Mouse (Mus musculus) gastrocnemius, postnatal 14 days (tissue): ENCODE data around the gene Sap30l. TPM values are rescaled to one million over a fixed set of nuclear protein-coding genes. Genes with fewer than 3 reads are reported as not detected.

Experiments
- DNase-seq: peaks from one replicate; pipeline ENCODE4 v3.0.0; 2021; ENCODE audit warnings: mixed read lengths
- intact Hi-C: fragments of 180-260 bp; cut with DNase I; formaldehyde crosslinking; loops from one replicate; pipeline ENCODE4 v1.15.1; 2025; ENCODE audit warnings: low total_unique reads
- long read RNA-seq, 2 experiments: library from polyadenylated mRNA; stranded (forward); transcript quantifications; one replicate each; pipeline ENCODE4 v2.0.0; 2021
- total RNA-seq, 2 experiments: library from RNA; stranded (reverse); gene quantifications; 2 replicates each; pipeline ENCODE4 v1.2.3; 2021

The Sap30l gene
- 10 to 100 TPM; 22.9 to 24.5 TPM for total RNA-seq
- long read RNA-seq, experiment 1, transcript Sap30l-201 (4 exons, 1,151 nt), result major isoform, 31 of 34 reads
- long read RNA-seq, experiment 1, partial matches to known transcripts, result 3 of 34 reads
- long read RNA-seq, experiment 1, other reads (novel, unspliced or antisense), result 0 of 34 reads
- long read RNA-seq, experiment 2, transcript Sap30l-201 (4 exons, 1,151 nt), result major isoform, 31 of 33 reads
- long read RNA-seq, experiment 2, partial matches to known transcripts, result 2 of 33 reads
- long read RNA-seq, experiment 2, other reads (novel, unspliced or antisense), result 0 of 33 reads

DNA sequence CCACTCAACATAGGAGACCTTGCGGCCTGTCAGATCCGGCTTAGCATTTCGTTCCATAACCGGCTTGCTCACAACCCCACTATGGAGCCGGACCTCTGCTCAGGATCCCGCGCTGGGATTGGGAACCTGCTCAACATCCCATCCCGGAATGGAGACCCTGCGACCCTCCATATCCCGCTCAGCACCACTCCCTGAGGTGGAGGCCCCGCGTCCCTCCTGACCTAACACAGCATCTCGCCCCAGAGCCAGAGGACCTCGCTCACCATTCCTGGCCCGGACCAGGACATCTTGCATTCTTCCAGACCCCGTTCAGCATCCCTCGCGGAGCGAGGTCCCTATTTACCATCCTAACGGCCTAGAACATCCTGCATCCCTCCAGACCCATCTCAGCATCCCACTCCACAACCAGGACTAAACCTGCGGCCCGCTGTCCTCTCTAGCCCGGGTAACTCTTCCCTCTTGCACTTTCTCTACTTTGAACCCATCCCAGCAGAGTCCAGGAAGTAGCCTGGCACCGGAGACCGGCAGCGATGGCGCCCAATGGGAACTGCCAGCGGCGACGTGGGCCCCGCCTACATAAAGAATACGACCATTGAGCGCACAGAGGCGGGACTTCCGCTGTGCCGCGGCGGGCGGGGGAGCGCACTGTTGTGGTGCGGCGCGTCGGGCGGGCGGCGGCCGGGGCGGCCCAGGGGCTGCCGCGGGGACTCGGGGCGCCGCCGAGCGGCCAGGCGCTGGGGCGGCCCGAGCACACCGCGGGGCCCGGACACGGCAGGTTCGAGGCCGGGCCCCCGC is at the start of gene Sap30l:
Gene Sap30l (plus strand): TSS at position 667 of the 795 bp plus-strand sequence.
- DNase-seq, result peak; percentile 97
- intact Hi-C loops, result no loop called here

DNA sequence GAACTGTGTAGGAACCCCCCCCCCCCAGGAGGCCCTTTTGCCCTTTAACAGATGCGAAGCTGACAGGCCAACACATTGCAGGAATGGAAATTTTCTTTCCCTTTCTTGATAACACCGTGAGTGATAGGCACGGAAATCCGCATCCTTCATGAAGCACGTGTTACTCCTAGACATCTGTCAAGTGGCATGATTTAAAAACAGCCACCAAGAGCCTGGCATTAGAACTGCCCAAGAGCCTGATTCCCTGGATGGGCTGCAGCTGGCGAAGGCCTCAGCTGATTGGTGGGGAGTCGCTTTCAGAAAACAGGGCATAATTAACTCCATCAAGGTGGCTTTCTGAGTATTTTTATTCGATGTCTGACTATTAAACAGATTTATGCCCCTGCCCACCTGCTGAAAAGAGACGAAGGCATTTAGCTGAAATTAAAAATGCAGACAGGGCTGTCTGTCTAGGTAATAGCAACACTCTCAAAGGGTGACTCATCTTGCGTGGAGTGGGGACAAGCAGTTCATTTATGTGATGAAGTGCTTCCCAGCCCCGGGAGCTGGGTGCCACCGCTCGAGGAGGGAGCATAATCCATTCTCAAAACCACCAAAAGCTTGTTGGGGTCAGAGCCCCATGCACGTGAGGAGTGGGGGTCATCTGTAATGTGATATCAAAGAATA is 47.8 kb upstream of the Sap30l start:
- no peak for DNase-seq
- intact Hi-C loops, result no loop called here

DNA sequence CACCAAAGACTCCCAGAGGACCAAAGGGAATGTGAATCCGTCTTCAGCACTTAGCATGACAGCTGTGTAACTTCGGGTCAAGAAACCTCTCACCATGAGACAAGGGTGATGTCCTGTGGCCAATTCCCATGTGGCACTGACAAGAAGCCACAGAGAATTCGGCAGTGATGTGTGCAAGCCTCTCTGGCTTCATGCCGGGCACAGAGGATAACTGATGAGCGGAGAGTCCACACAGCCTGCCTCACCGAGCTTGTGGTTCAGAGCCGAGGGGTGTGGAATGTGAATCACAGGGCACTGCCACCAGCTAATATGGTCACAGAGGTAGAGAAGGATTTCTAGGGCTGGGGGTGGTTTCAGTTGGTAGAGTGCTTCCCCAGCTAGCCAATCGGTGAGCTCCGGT is 42.8 kb upstream of the Sap30l start:
- intact Hi-C loops, result no loop called here
- DNase-seq, result no peak

DNA sequence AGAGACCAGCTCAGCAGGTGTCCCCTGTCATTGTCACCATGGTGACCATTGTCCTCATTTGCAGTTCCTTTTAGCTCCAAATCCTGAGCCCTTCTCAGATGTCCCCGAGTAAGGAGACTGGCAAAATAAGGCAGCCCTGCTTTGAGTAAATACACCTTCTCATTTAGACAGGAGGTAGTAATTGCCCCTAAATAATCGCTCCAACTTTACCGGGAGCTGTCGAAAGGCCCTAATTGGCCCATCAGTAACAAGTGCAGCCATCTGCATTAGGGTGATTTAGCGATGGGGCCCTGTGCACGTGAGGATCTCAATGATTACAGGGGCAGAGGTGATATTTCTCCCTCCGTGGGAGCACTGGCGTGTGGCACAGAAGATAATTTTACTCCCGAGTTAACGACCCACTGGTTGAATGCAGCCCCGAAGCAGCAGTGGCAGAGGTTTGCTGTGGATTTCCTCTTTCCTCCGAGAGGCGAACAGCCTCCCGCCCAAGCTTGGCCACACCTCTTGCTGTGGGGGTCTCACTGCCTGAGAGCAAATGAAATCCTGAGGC is 40.9 kb upstream of the Sap30l start:
- intact Hi-C loops, result no loop called here
- no peak for DNase-seq

DNA sequence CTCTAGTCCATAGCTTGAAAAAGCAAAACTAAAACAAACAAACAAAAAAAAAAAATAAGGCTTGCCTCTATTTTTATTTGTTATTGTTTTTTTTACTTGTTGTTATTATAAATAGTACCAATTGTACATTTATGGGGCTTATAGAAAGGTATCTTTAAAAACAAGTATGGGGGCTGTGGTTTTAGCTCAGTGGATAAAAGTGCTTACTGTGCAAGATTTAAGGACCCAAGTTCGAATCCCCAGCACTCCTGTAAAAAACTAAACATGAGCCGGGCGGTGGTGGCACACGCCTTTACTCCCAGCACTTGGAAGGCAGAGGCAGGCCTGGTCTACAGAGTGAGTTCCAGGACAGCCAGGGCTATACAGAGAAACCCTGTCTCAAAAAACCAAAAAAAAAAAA is 40.1 kb upstream of the Sap30l start:
- intact Hi-C loops, result no loop called here
- no peak for DNase-seq

DNA sequence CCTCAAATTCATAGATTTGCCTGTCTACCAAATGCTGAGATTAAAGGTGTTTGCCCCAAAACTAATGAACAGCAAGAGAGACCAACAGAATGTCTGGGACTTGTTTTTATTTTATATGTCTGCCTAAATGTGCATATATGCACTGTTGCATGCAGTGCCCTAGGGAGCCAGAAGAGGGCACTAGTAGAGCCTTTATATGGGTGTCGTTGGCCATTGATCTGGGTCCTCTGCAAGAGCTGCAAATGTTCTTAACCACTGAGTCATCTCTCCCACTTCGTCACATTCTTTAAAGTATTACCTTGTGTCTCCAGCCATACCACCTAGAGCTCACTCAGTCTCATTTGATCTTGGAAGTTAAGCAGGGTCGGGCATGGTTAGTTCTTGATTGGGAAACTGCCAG is 37.3 kb upstream of the Sap30l start:
- intact Hi-C loops, result no loop called here
- DNase-seq, result no peak

DNA sequence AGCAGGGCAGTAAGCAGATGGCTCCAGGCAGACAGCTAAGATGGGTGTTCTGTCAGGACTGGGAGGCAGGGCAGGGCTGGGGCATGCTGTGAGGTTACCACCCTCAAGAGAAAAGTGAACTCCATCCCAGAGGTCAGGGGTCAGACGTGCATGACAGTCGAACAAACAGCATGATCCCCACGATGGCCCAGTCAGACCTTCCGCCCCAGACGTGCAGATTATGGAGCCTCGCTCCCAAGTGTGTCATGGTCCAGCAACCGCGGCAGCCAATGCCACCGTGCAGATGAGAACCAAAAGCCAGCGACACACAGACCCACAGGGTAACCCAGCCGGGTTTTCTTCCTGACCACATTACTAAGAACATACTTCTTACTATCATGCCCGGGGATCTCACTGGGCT is 34.8 kb upstream of the Sap30l start:
- intact Hi-C loops, result no loop called here
- no peak for DNase-seq

DNA sequence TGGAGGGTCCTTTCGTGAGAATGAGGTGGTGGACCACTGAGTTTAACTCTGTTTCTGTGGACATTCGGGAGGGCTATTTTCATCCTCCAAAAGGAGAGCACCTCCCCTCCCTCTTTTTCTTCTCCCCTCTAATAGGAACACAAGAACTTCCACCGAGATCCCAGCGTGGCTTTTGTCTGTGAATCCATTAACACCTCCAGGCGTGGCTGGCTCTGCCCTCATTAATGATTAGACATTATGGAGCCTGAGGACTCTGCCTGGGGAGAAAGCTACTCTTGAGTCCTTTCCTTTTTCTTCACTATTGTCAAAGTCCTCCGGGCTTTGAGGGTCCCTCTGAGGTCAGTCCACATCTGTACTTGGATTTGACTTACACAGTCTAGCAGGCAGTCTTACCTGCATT is 34.3 kb upstream of the Sap30l start:
- DNase-seq, result no peak
- intact Hi-C loops, result no loop called here

DNA sequence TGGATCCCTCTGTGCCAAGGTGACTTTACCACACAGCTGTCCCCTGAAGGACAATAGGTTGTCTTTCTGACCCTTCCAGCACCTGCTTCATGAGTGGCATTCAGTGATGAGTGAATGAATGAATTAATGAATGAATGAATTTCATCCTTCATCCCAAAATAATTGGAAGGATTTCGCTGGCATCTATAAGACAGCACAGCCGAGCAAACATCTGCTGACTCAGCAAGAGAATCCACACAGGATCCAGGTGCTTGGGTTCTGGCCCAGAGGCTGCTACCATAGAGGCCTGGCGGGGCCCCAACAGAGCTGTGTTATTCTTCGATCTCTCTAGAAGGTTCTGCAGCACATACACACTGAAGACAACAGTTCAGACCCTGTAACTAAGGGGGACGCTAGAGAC is 30.7 kb upstream of the Sap30l start:
- DNase-seq, result no peak
- intact Hi-C loops, result no loop called here

DNA sequence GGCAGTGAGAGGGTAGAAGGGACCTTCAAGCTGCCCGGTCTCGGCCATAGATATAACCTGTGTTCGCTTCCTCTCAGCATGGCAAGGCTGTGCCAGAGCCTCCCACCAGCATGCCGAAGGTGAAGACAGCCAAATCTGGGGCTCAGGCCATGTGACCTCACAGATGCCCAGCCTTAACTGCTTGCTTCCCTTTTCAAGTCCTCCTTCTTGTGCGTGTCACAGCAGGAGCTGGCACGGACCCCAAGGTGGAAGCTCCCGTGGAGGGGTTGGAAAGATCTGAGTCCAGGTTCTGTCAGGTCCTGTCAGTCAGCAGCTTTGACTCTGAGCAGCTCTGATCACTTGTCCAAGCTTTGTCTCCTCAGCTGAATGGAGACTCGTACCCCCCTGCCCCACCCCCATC is 29.8 kb upstream of the Sap30l start:
- intact Hi-C loops, result no loop called here
- no peak for DNase-seq

DNA sequence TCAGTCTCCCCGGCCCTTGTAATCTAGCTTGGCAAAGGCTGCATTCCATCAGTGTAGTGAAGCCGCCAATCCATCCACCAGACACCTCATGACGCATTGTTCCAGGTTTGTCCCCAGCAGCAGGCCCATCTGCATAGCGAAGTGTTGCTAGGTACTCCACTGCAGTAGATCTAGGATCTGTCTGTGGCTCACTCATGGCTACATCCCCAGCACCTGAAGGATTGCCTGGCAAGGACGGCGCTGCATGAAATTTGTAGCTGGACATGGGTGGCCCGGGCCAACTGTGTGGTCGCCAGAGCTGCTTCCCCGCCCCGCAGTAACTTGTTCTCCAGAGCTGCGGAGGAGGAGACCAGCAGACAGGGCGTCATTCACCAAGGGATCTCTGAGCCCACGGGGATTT is 28.0 kb upstream of the Sap30l start:
- intact Hi-C loops, result no loop called here
- no peak for DNase-seq

DNA sequence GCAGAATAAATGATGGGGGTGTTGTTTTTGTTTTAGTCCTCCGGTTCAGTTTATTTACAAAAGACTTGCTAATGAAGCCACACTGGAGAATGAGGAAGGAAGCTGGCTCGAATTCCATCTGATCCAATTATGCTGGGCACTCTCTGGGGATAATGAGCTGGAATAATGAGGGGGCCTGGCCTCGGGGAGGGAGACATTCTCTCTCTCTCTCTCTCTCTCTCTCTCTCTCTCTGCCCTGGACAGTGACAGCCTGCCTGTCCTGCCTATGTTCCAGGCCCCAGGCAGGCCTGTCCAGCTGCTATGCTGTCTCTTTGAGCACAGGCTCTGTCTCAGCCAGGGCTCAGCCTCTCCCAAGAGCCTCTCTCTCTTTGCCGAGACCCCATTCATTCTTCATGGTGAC is 27.5 kb upstream of the Sap30l start:
- intact Hi-C loops, result no loop called here
- no peak for DNase-seq

DNA sequence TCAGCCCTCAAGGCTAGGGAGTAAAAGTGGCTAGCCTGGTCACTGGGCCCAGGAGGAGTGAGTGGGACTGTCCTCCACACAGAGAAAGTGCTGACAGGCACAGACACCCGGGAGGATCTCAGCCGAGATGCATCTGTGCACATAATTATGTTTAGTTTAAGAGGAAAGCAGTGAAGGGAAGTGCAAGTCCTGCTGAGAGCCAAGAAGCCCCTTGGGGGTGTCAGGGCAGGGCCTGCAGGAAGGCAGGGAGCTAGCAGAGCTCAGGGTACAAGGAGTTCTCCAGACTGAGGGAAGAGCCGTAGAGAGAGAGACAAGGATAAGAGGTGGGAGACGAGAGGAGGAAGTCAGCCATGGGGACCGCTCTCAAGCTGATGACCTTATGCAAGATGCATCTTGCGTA is 25.6 kb upstream of the Sap30l start:
- no peak for DNase-seq
- intact Hi-C loops, result loop anchor here (5.0 kb wide), 1 partner anchor 159 kb away; no protein-coding TSS in a partner anchor

DNA sequence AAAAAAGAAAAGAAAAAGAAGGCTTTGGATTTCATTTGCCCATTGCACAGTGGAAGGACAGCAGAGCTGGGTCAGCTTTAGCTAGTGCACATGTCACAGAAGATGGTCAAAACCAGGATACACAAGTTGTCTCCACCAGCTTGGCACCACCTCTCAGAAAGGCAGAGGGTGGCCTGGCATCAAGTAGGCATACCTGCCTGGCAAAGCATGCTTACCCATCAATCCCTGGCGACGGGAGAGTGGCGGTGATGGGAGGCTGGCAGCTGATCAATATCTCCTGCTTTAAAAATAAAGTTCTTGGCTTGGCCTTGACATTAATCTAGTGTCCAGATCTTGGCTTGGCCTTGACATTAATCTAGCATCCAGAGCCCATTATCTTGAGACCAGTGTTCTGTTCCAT is 24.9 kb upstream of the Sap30l start:
- no peak for DNase-seq
- intact Hi-C loops, result loop anchor here (5.0 kb wide), 1 partner anchor 159 kb away; no protein-coding TSS in a partner anchor

DNA sequence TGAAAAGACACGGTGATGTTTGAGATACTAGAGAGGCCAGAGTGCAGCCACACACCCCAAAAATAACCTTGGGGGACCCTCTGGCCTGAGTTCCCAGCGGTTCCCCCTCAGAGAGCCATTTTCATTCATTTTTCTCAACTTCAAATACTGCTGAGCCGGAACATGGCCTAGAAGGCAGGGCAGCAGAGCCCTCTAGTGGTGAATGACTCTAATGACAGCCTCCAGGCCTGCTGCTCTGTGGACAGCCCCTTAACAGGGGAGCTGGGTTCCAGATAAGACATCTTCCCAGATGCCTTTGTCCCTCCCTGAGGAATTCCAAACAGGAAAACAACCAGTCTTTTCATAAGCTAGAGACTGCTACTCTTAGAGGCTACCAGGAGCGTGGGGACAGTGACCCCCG is 23.1 kb upstream of the Sap30l start:
- intact Hi-C loops, result loop anchor here (5.0 kb wide), 1 partner anchor 161 kb away; no protein-coding TSS in a partner anchor
- peak; percentile 34 for DNase-seq

DNA sequence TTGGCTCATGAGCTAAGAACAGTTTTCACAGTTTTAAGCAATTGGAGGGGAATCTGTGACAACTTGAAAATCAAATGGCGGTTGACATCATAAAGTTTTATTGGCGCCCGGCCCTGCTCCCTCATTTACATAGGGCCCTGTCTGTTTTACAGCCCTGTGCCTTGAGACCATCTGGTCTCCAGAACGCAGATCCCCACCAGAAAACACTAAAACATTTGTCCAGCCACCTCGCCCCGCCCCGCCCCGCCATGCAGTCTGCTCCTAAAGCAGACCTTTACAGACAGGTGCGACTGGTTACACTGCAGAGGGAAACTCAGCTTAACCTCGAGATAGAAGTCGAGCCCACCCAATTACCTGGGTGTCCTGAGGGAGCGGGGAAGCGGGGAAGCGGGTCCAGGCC is 21.6 kb upstream of the Sap30l start:
- intact Hi-C loops, result loop anchor here (1.0 to 10.0 kb wide), 4 partner anchors 155 to 305 kb away; no protein-coding TSS in a partner anchor

DNA sequence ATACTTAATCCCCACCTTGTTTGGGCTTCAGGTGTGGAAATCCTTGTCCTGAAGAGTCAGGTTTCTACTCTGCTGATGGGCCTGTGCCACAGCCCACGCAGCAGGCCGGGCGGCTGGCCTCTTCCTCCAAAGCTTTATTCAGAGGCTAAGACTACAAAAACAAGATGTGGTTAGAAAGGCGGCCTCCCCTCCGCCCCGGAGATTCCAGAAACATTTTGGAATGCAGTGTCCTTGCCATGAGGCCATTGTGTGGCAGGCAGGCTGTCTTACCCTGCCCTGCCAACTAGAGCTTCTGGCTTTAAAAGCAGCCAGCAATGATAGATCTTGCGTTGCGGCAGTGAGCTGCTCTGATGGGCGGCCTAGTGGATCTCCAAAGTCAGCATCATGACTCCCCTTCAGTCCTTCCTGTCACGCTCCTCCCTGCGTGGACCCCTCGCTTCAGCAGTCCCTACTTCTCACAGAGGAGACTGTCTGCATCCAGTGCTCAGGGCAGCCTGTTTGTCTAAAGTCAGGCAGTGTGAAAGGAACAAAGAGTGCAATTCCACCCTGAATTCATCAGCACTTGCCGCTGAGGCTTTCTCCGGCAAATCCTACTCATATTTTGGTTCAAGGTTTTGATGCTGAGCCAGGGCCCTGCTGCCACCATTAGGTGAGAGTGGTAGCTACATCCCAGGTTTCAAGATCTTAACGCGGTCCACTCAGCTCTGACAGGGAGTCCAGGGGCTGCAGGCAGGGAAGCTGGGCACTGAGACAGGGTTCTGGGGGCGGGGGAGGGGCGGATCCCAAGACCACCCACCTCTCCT is 14.6 kb upstream of the Sap30l start:
- peak; percentile 39 for DNase-seq
- intact Hi-C loops, result loop anchor here (10.0 kb wide), 2 partner anchors 148 to 312 kb away; no protein-coding TSS in a partner anchor

More for the DNA sequence above, 21.6 kb upstream of the Sap30l start:
- DNase-seq, result no peak

DNA sequence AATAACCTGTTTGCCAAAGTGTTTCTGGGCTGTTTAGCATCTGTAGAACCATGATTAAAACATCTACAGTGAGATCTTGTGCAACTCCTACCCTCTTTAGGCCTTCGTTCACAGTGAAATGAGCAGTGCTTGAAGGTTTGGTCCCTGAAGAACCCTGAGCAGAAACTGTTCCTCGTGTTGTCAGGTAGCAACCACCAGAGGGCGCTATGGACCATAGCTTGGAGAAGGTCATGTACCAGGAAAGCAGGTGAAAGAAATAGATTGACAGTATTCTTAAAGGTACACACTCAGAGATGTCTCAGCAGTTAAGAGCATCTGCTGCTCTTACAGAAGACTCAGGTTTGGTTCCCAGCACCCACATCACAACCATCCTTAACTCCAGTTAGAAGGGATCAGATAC is 13.5 kb upstream of the Sap30l start:
- intact Hi-C loops, result loop anchor here (10.0 kb wide), 2 partner anchors 147 to 313 kb away; no protein-coding TSS in a partner anchor
- peak; percentile 32 for DNase-seq

DNA sequence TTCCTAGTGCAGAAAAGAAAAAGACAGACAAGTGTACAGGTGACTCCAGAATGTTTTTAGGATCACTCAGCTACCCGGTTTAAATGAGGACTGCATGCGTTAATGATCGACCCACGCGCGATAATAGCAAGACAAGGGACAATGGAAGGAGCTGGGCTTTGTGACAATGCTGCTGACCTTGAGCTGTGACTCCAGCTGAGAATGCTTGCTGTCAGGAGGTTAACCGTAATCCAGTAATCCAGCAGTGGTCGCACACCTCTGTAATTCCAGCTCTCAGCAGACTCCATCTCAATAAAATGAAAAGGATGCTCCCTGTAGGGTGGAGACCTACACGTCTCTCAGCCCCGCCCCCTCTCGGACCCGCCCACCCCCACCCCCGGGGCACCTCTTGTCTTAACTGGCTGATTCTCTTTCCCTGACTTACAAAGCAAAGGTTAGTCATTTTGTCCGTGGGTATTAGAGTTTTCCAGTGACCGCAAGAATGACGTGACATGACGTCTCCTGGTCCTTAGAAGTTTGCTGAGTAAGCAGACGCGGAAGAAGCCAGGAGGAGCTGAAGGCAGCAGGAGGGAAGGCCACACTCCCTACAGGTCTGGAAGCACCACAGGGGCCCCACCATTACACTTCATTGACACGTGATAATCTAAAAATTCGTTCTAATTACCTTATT is 10.4 kb upstream of the Sap30l start:
- intact Hi-C loops, result no loop called here
- no peak for DNase-seq
